Mouse (Mus musculus) v-Abl transformed pro-B cells (cell line): Measurements from ENCODE around the gene Arhgef28.

ENCODE experiments used
- in situ Hi-C, 2 experiments: fragments of 400-800 bp; cut with MboI; formaldehyde crosslinking; loops; one replicate each; pipeline ENCODE4 v1.15.1; 2025; ENCODE audit not compliant: unreplicated experiment in 2 of 2

Gene Arhgef28

GRCm38 (mm10) chr13:98205771-98206545 is at the start of gene Arhgef28:
TSS of gene Arhgef28 (minus strand) at chr13:98206439.
- in situ Hi-C loops = no loop called here

GRCm38 (mm10) chr13:98254921-98255320 is 48.7 kb upstream of the Arhgef28 start:
- in situ Hi-C loops = loop anchor here (25.0 kb wide), 5 partner anchors 1018 to 1868 kb away; partner anchors contain the start of genes Hmgcr (in 2 of the 2), Poc5 (in 2 of the 2), Enc1 (in 1 of the 2) and Gfm2 (in 1 of the 2)

- in situ Hi-C loops = no loop called here
Measured at GRCm38 (mm10) chr13:98249594-98249993, 43.4 kb upstream of the Arhgef28 start.

- in situ Hi-C loops = no loop called here
Measured at GRCm38 (mm10) chr13:98245386-98245785, 39.1 kb upstream of the Arhgef28 start.

- in situ Hi-C loops = no loop called here
Measured at GRCm38 (mm10) chr13:98244571-98245350, 38.5 kb upstream of the Arhgef28 start.

GRCm38 (mm10) chr13:98241531-98242282 is 35.5 kb upstream of the Arhgef28 start:
- in situ Hi-C loops = no loop called here

- in situ Hi-C loops = loop anchor here (5.0 to 10.0 kb wide), 2 partner anchors 205 to 208 kb away; no protein-coding TSS in a partner anchor
Measured at GRCm38 (mm10) chr13:98239978-98240641, 33.9 kb upstream of the Arhgef28 start.

- in situ Hi-C loops = loop anchor here (5.0 to 10.0 kb wide), 2 partner anchors 201 to 203 kb away; no protein-coding TSS in a partner anchor
Measured at GRCm38 (mm10) chr13:98235451-98235850, 29.2 kb upstream of the Arhgef28 start.

GRCm38 (mm10) chr13:98230511-98230910 is 24.3 kb upstream of the Arhgef28 start:
- in situ Hi-C loops = loop anchor here in 1 of 2 experiments (10.0 kb wide), 1 partner anchor 196 kb away; no protein-coding TSS in a partner anchor

- in situ Hi-C loops = no loop called here
Measured at GRCm38 (mm10) chr13:98226225-98226624, 20.0 kb upstream of the Arhgef28 start.

GRCm38 (mm10) chr13:98222848-98223247 is 16.6 kb upstream of the Arhgef28 start:
- in situ Hi-C loops = no loop called here

- in situ Hi-C loops = no loop called here
Measured at GRCm38 (mm10) chr13:98210137-98210536, 3.9 kb upstream of the Arhgef28 start.

- in situ Hi-C loops = no loop called here
Measured at GRCm38 (mm10) chr13:98208842-98209241, 2.6 kb upstream of the Arhgef28 start.

GRCm38 (mm10) chr13:98206546-98206870 is 269 bp upstream of the Arhgef28 start:
- in situ Hi-C loops = no loop called here

- in situ Hi-C loops = no loop called here
Measured at GRCm38 (mm10) chr13:98205111-98205510, 1.1 kb downstream of the Arhgef28 start.

GRCm38 (mm10) chr13:98204371-98204770 is 1.9 kb downstream of the Arhgef28 start:
- in situ Hi-C loops = no loop called here

- in situ Hi-C loops = no loop called here
Measured at GRCm38 (mm10) chr13:98201436-98201835, 4.8 kb downstream of the Arhgef28 start.

- in situ Hi-C loops = no loop called here
Measured at GRCm38 (mm10) chr13:98192596-98192995, 13.6 kb downstream of the Arhgef28 start.

- in situ Hi-C loops = no loop called here
Measured at GRCm38 (mm10) chr13:98188500-98188899, 17.7 kb downstream of the Arhgef28 start.

- in situ Hi-C loops = no loop called here
Measured at GRCm38 (mm10) chr13:98187904-98188303, 18.3 kb downstream of the Arhgef28 start.
